Mouse (Mus musculus) neural tube, embryonic 12.5 days (tissue): ENCODE data around the gene Gm867. TPM values are rescaled to one million over a fixed set of nuclear protein-coding genes. Genes with fewer than 3 reads are reported as not detected.

Experiments used
- ATAC-seq: fragments of 200-750 bp; cut with Nextera tagmentation; 2 replicates; pipeline ENCODE4 v1.8.0; 2017; ENCODE audit warnings: low read depth, mild to moderate bottlenecking, moderate TSS enrichment, moderate library complexity; ENCODE audit not compliant: low FRiP score
- H3K27ac ChIP-seq: fragments of 300-500 bp; sonication (generic); 2 replicates; pipeline ENCODE4 v1.5.1; 2016
- H3K27me3 ChIP-seq: fragments of 300-500 bp; sonication (generic); replicated peaks from 2 replicates; pipeline ENCODE4 v1.6.1; 2016; ENCODE audit warnings: mild to moderate bottlenecking
- H3K36me3 ChIP-seq: fragments of 300-500 bp; sonication (generic); 2 replicates; pipeline ENCODE4 v1.6.1; 2016; ENCODE audit warnings: mild to moderate bottlenecking
- H3K4me1 ChIP-seq: fragments of 300-500 bp; sonication (generic); 2 replicates; pipeline ENCODE4 v1.6.1; 2016
- H3K4me2 ChIP-seq: fragments of 300-500 bp; sonication (generic); replicated peaks from 2 replicates; pipeline ENCODE4 v1.6.1; 2016; ENCODE audit warnings: mild to moderate bottlenecking
- H3K4me3 ChIP-seq: fragments of 300-500 bp; sonication (generic); 2 replicates; pipeline ENCODE4 v1.5.1; 2016
- H3K9ac ChIP-seq: fragments of 300-500 bp; sonication (generic); 2 replicates; pipeline ENCODE4 v1.6.1; 2016; ENCODE audit warnings: mild to moderate bottlenecking
- H3K9me3 ChIP-seq: fragments of 300-500 bp; sonication (generic); 2 replicates; pipeline ENCODE4 v1.6.1; 2016; ENCODE audit warnings: mild to moderate bottlenecking
- WGBS: fragments of 180-500 bp; shearing (Covaris S2); methylation state at CpG from one replicate; pipeline ENCODE4 v1.1.7; 2016; 5-methylcytosine and 5-hydroxymethylcytosine counted together
- polyA plus RNA-seq: library from polyadenylated mRNA; unstranded; fragments of >200 nt; fragmentation: Nextera tagmentation; extraction: Ambion mirVana; gene quantifications from 2 replicates; pipeline ENCODE4 v1.2.1, GENCODE M21; 2016

Gene Gm867
- polyA plus RNA-seq, 1 experiment from 2014 or later = 2.4 TPM

DNA sequence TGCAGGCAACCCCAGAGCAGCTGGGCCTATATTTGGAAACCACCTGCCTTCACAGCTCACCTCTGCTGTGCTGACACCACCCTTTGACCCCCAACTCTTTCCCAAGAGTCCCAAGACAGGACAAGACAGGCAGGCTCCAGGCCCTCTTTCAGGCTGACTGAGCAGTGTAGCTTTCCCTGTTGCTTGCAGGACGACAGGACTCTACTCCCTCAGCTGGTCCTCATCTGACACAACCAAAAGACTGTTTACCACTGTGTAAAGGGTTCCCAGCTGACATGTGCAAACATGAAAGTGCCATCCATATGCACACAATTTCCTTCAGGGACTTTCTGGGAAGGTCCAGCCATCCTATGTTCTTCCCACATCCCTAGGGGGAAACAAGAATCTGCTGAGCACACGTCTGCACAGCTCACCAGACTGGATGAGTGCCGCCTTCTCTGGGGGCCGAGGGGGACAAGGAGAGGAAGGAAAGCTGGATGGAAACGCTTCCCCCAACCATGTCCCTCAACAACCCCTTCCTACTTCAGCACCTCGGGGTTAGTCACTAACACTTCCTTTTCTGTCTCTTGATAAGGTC lies 27.4 kb downstream of the Gm867 start:
- 78% methylated on average over 6 of the region's 6 CpGs for WGBS
- no peak for ATAC-seq
- no peak overlapping the region for H3K4me3 ChIP-seq
- H3K9ac ChIP-seq = no peak overlapping the region
- H3K4me1 ChIP-seq = peaks cover 4% of the 10 kb centered on the region; the same call in 1 of the 2 replicates
- no peak overlapping the region for H3K27ac ChIP-seq
- H3K27me3 ChIP-seq = no peaks in the 10 kb centered on the region
- H3K36me3 ChIP-seq = peaks cover 69% of the 10 kb centered on the region
- no peak overlapping the region for H3K4me2 ChIP-seq
- no peaks in the 10 kb centered on the region for H3K9me3 ChIP-seq

DNA sequence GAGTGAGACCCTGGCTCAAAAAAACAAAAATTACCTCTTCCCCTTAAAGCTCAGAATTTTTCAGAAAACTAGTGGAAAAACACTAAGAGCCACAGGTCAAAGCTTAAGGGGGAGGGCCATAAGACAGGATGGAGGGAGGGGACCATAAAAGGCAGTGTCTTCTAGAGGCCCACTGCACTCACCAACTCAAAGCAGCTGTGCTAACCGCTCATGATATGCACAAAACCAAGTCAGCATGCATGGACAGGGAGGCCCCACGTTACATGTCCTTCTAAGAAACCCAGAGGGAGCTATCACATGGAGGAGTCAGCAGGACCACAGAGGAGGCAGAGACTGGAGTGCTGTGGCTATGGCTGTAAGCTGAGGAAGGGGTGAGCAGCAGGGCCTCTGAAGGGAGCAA lies 29.8 kb downstream of the Gm867 start:
- H3K27me3 ChIP-seq = no peaks in the 10 kb centered on the region
- H3K27ac ChIP-seq = no peak overlapping the region
- H3K4me1 ChIP-seq = no peaks in the 10 kb centered on the region
- no peak overlapping the region for H3K9ac ChIP-seq
- H3K4me2 ChIP-seq = no peak overlapping the region
- H3K4me3 ChIP-seq = no peak overlapping the region
- H3K36me3 ChIP-seq = peaks cover 81% of the 10 kb centered on the region
- H3K9me3 ChIP-seq = no peaks in the 10 kb centered on the region
- ATAC-seq = no peak
- WGBS = 88% methylated on average over 2 of the region's 2 CpGs

DNA sequence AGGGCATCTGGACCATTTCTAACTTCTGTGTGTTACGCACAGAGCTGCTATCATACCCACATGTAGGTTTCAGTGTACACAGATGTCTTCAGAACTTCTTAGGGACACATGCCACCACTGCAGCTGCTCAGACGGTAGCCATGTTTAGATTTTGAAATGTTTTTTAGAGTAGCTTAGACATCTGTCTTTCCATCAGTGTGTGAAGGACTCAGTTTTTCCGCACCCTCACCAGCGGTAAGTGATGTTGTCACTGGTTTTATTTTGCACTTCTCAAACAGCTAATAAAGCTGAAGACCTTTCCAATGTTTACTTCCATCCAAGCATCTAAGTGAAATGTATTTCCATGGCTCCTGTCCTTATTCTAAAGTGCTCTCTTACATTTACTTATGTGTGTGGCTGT lies 33.6 kb downstream of the Gm867 start:
- peaks cover 92% of the 10 kb centered on the region for H3K36me3 ChIP-seq

DNA sequence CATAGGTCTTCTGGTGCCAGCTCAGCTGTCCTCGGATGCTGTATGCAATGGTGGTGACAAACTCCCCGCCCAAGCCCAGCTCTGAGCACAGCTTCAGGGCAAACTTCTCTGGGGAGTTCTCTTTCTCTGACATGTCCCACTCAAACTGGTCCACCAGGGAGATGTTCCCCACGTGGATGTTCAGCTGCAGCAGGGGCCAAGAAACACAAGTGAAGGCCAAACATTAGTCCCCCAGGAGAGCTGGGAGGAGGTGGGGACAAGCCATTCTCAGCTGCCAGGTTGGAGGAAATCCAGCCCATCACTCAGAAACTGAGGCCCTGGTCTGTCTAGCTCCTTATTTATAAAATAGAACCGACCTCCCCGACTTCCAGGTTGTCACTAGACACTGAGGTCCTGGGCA lies 36.1 kb downstream of the Gm867 start:
- Histone ChIP-seq H3K9me3 (no peaks in the 10 kb centered on the region), H3K9ac (no peak overlapping the region), H3K27me3 (no peaks in the 10 kb centered on the region), H3K4me1 (no peaks in the 10 kb centered on the region), H3K4me2 (no peak overlapping the region), H3K27ac (no peak overlapping the region), H3K4me3 (no peak overlapping the region), H3K36me3 (peaks cover 90% of the 10 kb centered on the region)
- 91% methylated on average over 5 of the region's 5 CpGs for WGBS
- ATAC-seq = no peak

More for the DNA sequence above, 33.6 kb downstream of the Gm867 start:
- 97% methylated on average over 4 of the region's 4 CpGs for WGBS
- Histone ChIP-seq H3K4me2 (no peak overlapping the region), H3K9me3 (no peaks in the 10 kb centered on the region), H3K27ac (no peak overlapping the region), H3K4me1 (no peaks in the 10 kb centered on the region), H3K4me3 (no peak overlapping the region), H3K27me3 (no peaks in the 10 kb centered on the region), H3K9ac (no peak overlapping the region)
- no peak for ATAC-seq

DNA sequence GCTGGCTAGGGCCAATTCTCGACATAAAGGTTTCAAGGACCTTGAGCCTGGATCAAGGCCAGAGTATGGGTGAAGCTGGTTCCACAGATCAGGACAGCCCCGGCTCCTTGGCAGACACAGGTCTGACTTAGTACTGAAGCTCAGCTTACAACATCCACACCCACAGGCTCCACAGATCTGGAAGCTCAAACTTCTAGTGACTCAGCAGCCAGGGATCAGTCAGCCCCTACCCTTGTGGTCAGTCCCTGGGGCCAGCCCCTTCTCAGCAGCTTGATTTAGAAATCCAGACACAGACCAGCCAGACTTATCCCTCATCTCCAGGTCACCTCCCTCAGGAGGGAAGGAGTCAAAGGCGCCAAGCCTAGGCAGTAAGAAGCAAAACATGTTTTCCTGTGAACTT lies 41.6 kb downstream of the Gm867 start:
- H3K9me3 ChIP-seq = no peaks in the 10 kb centered on the region
- 76% methylated on average over 3 of the region's 3 CpGs for WGBS
- no peak overlapping the region for H3K27ac ChIP-seq
- H3K4me3 ChIP-seq = no peak overlapping the region
- no peaks in the 10 kb centered on the region for H3K27me3 ChIP-seq
- H3K4me2 ChIP-seq = no peak overlapping the region
- H3K9ac ChIP-seq = no peak overlapping the region
- peaks cover 87% of the 10 kb centered on the region for H3K36me3 ChIP-seq
- ATAC-seq = no peak
- peaks cover 6% of the 10 kb centered on the region; the same call in 1 of the 2 replicates for H3K4me1 ChIP-seq

DNA sequence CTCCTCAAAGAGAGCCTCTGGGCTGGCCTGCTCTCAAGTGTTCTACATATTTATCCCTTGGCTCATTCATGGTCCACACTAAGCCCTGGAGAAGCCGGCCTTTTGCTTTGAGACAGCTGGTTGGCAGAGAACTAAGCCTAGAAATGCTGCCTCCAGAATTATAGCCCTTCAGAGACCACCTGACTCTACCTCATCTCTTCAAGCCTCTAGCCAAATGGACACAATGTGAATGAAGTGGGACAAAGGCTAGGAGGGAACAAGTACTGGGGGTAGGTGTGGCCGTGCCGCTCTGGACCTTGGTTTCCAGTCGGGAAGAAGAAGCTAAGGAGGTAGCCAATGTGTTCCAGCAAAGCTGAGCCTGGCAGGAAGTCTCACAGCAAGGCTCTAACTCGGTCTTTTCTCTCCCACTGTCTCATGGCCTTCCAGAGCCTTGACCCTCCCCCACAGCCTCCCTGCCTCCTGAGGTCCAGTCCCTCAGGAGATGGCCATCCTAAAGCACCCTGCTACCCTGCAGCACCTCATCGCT lies 42.4 kb downstream of the Gm867 start:
- Histone ChIP-seq H3K27ac (no peak overlapping the region), H3K4me1 (peaks cover 13% of the 10 kb centered on the region), H3K4me3 (no peak overlapping the region), H3K4me2 (no peak overlapping the region), H3K9ac (no peak overlapping the region), H3K27me3 (no peaks in the 10 kb centered on the region), H3K9me3 (no peaks in the 10 kb centered on the region), H3K36me3 (peaks cover 80% of the 10 kb centered on the region)
- WGBS = 78% methylated on average over 6 of the region's 6 CpGs
- ATAC-seq = no peak

DNA sequence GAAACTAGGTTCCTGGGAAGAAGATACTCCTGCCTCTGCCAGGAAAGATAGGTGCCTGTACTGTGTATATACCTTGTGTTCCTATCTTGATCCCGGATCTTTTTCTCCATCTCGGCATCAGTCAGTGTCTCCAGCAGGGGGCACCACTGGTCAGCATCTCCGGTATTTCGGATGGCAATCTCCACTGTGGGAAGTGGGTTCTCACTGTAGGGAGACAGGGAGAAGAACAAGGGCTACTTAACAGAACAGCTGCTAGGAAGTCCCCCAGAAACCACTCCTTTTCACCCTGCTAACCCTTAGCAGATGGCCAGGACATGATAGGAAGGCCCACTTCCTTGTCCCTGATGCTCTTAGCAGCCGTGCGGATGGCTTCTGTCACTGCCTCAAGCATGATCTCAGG lies 43.1 kb downstream of the Gm867 start:
- Histone ChIP-seq H3K4me1 (peaks cover 13% of the 10 kb centered on the region), H3K9me3 (no peaks in the 10 kb centered on the region), H3K36me3 (peaks cover 72% of the 10 kb centered on the region), H3K9ac (no peak overlapping the region), H3K27me3 (no peaks in the 10 kb centered on the region), H3K4me3 (no peak overlapping the region), H3K4me2 (no peak overlapping the region), H3K27ac (no peak overlapping the region)
- WGBS = 46% methylated on average over 6 of the region's 6 CpGs
- no peak for ATAC-seq

DNA sequence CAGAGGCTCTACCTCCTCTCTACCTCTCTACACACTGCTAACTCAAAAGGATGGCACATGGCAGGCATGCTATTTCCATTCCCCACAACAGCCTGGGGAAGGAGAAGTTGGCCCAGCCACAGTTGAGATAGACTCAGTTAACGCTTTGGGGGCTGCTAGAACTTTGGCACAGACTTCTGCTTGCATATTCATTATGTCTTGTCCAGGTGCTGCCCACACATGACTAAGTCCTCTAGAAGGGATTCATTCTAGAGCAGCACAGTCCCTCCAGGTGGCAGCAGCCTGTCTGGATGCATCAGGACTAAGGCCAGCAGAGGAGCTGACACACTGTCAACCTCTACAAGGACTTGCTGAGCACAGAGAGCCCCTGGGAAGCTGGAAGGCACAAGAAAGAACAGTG lies 44.3 kb downstream of the Gm867 start:
- H3K27me3 ChIP-seq = no peaks in the 10 kb centered on the region
- no peak overlapping the region for H3K4me2 ChIP-seq
- H3K9me3 ChIP-seq = no peaks in the 10 kb centered on the region
- H3K4me3 ChIP-seq = no peak overlapping the region
- no peak overlapping the region for H3K9ac ChIP-seq
- H3K27ac ChIP-seq = no peak overlapping the region; the same call in 1 of the 2 replicates
- peaks cover 13% of the 10 kb centered on the region for H3K4me1 ChIP-seq
- peaks cover 61% of the 10 kb centered on the region for H3K36me3 ChIP-seq
- ATAC-seq = no peak
- 90% methylated on average over 1 of the region's 1 CpGs for WGBS

DNA sequence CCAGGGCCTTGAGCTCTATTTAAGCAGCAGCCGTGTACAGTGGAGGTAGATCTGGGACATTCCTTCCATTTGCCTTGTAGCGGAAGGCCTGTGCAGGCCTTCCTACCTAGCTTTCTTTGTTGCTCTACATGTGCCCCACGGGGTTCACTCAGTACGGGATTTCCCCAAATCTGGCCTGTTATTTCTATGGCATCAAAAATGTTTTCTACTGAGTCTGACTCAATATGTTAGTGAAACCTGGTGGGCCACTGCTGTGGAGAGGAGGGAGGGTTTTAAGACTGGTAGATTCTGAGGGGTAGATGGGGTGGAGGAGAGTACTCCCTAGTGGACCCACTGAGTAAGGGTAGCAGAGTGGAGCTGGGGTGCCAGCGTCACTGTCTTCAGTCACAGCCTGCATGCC lies 44.7 kb downstream of the Gm867 start:
- peaks cover 58% of the 10 kb centered on the region for H3K36me3 ChIP-seq
- no peak overlapping the region for H3K9ac ChIP-seq
- H3K4me1 ChIP-seq = peaks cover 13% of the 10 kb centered on the region
- H3K27ac ChIP-seq = no peak overlapping the region
- no peaks in the 10 kb centered on the region for H3K27me3 ChIP-seq
- no peak overlapping the region for H3K4me2 ChIP-seq
- H3K9me3 ChIP-seq = no peaks in the 10 kb centered on the region
- ATAC-seq = no peak
- WGBS = 93% methylated on average over 5 of the region's 5 CpGs
- H3K4me3 ChIP-seq = no peak overlapping the region

DNA sequence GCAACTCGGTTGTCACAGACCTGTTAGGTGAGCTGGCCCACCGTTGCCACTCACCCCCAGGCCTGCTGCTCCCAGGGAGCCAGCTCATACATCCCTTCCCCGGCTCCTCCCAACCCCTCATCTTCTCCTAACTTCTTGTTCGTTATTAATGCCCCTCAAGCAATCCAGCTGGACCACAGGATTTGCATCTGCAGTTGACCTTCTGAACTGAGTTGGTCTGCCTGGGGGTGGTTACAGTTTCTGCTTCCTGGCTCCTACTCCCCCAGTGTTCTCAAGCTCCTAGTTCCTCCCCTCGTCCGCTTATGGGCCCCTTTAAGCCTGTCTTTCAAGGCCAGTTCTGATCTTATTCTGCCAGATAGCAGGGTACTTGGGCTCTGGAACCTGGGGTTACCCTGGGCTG lies 45.9 kb downstream of the Gm867 start:
- H3K4me3 ChIP-seq = no peak overlapping the region
- H3K9me3 ChIP-seq = no peaks in the 10 kb centered on the region
- peaks cover 13% of the 10 kb centered on the region for H3K4me1 ChIP-seq
- no peak overlapping the region for H3K4me2 ChIP-seq
- WGBS = 81% methylated on average over 6 of the region's 6 CpGs
- peaks cover 48% of the 10 kb centered on the region for H3K36me3 ChIP-seq
- H3K27me3 ChIP-seq = no peaks in the 10 kb centered on the region
- no peak overlapping the region for H3K9ac ChIP-seq
- H3K27ac ChIP-seq = no peak overlapping the region
- ATAC-seq = no peak

DNA sequence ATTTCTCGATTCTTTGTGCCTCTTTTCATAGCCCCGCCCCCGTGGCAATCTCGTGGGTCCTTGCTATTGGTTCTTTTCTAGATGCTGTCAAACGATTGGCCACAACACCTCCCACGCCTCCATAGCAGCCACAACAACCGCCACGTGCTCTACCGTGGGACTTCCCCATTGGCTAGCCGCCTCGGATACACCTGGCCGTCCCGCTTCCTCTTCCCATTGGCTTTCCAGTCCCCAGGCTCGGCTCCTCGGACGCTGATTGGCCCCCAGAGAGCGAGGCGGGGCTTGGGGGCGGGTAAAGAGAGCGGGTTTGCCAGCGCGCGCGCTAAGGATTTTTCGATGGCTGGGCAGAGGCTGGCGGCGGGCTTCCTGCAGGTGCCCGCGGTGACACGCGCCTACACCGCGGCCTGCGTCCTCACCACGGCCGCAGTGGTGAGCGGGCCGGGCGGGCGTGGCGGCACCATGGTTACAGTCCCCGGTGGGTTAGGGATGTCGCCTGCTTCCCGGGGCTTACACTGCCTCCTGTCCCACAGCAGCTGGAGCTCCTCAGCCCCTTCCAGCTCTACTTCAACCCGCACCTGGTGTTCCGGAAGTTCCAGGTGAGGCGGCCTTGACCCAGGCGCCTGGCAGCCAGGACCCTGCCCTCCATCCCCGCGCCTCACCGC lies 47.3 kb downstream of the Gm867 start, which contains the start of gene Derl3:
Gene Derl3, plus strand, starts transcription at position 325 of the 662 bp plus-strand sequence.
- ATAC-seq = peak; percentile 99
- Histone ChIP-seq H3K4me1 (peaks cover 12% of the 10 kb centered on the region), H3K9ac (peak within 1 kb of the TSS; percentile 49), H3K27me3 (no peaks in the 10 kb centered on the region), H3K4me3 (peak within 1 kb of the TSS; percentile 37), H3K4me2 (peak within 1 kb of the TSS; percentile 89), H3K36me3 (peaks cover 34% of the 10 kb centered on the region), H3K9me3 (no peaks in the 10 kb centered on the region), H3K27ac (no peak within 1 kb of the TSS)
- 1% methylated on average over 51 of the region's 51 CpGs for WGBS

DNA sequence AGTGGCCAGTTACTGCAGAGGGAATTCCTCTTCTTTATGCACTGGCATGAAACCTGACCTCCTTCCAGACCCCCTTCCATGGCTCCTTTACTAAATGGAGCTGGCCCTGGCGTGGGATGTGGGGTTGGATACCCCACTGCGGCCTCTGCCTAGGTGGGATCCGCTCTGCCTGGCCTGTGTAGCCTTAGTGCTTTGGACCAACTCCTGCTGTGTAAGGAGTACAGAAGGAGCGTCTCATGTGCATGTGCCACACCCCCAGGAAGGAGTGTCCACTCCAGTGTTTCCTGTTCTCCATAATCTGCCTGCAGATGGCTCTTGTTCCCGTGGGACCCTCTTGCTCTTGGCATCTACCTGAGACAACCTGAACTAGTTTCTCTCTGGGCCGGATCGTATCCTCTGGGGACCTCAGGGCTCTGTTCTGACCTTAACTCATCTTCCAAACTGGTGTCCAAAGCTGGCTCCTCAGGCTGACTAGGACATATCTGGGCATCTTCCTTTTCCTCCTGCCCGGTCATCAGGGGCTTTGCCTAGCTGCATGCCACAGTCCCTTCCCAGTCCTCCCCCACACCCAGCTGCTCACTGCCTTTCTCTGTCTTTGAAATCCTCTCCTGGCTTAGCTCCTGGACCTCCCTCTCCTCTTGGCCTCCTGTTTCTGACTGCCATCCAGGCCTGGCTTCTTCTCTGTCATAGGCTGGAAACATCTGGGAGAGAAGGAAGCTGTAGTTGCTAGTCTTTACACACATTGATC lies 50.9 kb downstream of the Gm867 start:
- H3K4me1 ChIP-seq = peaks cover 8% of the 10 kb centered on the region
- H3K9ac ChIP-seq = no peak overlapping the region
- H3K27me3 ChIP-seq = no peaks in the 10 kb centered on the region
- no peak overlapping the region for H3K27ac ChIP-seq
- 53% methylated on average over 8 of the region's 8 CpGs for WGBS
- H3K36me3 ChIP-seq = 0 out of 2 replicates have a peak, but pooled peaks cover 5% of the 10 kb centered on the region
- H3K4me3 ChIP-seq = no peak overlapping the region
- no peaks in the 10 kb centered on the region for H3K9me3 ChIP-seq
- ATAC-seq = no peak
- no peak overlapping the region for H3K4me2 ChIP-seq
